Mouse (Mus musculus): ENCODE measurements around the gene Unc5cl. TPM values are rescaled to one million over a fixed set of nuclear protein-coding genes. Genes with fewer than 3 reads are reported as not detected.

The Unc5cl gene
- total RNA-seq, 2 experiments from 2014 or later: 0.24 TPM; not detected in 1

DNA sequence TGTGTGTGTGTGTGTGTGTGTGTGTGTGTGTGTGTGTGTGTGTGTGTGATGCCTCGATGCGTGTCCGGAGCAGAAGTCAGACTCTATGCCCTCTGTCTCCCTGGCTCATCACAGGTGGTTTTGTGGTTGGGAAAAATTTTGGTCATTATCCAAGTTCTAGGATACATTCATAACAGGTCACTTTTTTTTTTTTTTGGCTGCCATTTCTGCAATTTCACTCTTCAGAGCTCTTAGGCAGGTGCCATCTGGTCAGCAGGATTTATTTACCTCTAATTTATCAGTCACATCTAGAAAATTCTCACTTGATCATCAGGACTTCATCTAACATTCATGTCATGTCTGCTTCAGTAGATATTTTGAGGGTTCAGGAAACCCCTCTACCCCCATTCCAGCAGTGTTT, 65.7 kb downstream of the Unc5cl start:
- DNase-seq: no peak
- intact Hi-C loops (cut with DNase I): no loop called here

DNA sequence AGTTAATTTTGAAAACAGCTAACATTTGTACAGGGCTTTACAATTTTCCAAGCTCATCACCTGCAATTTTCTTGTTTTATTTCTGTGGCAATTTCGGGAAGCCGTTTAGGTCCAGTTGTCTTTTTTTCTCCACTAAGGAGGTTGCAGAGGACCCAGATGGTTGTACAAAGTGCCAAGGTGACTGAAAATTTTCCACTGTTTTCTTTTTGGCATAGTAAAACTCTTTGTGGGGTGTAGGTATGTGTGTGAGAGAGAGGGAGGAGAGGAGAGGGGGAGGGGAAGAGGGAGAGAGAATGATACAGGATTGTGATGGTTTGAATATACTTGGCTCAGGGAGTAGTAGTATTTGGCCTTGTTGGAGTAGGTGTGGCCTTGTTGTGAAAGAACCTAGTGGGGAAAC, 68.4 kb downstream of the Unc5cl start:
- intact Hi-C loops (cut with DNase I): no loop called here
- DNase-seq: no peak

DNA sequence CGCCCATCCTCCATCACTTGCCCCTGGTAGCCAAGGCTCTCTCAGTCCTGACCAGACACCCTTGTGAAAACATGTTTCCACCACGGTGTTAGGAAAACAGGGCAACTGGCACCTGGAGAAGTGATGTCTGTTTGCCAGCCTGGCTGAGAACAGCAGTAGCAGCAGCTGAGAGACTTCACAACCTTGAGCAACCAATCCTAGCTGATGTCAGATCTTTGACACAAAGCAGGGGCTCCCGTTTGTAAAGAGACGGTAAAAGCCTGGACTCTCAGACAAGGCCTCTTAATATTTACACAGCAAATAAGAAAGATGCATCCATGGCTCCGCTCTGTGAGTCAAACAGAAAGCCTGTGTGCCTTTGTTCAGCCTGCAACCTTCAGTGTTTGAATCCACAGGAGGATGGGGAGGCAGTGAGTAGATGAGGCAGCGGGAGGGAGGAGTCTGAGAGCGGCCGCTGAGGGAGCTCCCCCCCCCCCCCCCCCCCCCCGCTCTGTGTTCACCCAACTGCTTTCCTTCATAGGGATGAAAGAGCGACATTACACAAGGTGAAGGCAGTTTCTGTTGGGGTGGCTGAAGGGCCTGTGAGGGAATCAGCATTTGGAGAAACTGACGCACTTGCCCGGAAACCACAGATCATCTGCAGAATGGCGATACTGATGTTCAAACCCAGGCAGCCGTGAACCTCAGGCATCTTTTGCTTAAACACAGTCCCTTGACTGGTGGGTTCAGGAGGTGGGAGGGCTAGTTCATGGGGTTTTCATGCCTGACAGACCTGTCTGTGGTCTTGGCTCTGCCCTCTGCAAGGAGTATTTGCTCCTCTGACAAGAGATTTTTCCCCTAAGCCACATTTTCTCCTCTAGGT, 79.4 kb downstream of the Unc5cl start:
- intact Hi-C loops (cut with DNase I): no loop called here
- DNase-seq: no peak

DNA sequence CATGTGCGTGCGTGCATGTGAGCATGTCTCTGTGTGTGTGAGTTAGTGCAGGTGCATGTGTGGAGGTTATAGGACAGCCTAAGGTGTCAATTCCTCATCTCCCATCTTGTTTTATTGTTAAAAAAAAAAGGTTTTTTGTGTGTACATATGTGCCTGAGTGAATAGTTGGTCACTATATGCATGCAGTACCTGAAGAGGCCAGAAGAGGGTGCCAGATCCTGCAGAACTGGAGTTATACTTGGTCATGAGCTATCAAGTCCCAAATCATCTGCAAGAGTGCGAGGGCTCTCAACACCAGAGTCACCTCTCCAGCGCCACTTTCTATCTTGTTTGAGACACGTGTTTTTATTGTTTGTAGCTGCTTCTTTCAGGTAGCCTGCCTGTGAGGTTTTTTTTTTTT, 83.6 kb downstream of the Unc5cl start:
- peak in 1 of 2 experiments; percentile 2 for DNase-seq
- intact Hi-C loops (cut with DNase I): loop anchor here (5.0 kb wide), 1 partner anchor 71 kb away; no protein-coding TSS in a partner anchor

DNA sequence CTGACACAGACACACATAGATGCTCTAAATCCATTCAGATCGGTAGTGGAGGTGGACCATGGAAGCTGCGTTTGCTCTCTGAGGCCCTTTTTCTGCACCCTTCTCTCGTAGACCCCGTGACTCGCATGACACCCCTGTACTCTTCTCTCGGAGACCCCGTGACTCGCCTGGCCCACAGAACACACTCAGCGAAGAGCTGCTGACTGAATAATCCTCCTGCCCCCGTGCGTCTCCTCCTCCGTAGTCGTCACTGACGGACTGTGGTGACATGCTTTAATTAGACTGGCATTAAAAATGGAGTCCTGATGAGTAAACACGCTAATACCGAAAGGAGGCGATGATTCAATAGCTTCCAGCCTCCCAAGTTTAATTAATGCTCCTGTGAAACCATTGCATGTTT, 84.6 kb downstream of the Unc5cl start:
- intact Hi-C loops (cut with DNase I): loop anchor here (5.0 kb wide), 1 partner anchor 72 kb away; no protein-coding TSS in a partner anchor
- DNase-seq: no peak

DNA sequence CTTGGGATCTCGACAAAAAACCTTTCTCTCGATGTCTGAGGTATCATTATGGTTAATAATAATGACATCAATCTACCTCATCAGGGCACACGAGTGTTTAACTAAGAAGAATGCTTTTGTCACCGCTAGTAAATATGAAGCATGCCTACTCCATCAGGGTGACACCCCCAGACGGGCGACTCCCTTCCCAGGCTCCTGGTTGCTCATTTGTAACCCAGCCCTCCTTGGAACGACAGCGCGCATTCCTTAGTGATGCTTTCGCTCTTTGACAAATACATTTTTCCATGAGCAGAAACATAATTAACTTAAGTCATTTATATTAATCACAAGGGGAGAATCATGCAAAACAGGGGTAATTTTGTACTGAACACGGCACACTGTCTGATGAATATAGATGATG, 88.0 kb downstream of the Unc5cl start:
- no peak for DNase-seq
- intact Hi-C loops (cut with DNase I): no loop called here

DNA sequence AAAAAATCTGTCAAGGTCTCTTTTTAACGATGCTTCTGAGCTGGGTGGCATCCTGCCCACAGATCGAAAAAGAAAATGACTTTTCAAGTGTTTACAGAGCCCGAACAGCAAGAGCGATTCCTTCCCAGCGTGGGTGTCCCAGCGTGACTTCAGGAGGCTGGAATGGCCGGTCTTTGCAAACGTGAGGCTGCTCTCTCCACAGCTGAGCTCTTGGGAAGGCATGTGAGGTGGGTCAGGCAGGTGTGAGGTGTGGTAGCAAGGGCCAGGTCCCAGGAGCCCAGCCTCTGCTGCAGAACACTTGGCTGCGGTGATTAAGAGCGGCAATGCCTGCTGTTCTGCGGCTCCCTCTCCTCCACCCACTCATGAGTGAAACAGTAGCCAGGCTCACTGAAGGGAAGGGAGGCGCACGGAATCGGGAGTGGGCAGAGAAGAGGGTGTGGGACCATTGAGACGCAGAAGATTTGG, 88.6 kb downstream of the Unc5cl start:
- intact Hi-C loops (cut with DNase I): no loop called here
- DNase-seq: no peak

DNA sequence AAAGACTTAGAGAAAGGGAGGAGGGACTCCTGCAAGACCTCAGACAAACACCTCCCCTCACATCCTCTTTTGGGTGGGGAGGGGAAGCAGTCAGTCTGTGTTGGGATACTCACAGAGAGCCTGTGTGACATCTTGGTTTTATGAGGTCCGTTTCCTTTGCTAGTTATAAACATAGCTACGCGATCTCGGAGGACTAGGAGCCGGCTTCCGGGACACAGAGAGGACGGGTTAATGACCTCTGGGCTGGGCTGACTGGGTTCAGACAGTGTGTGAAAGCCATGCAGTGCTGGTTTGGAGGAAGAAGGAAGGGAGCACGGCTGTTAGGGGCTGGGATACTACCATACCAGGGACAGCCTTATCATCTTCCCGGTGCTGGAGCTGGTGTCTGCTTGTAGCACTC, 90.0 kb downstream of the Unc5cl start:
- intact Hi-C loops (cut with DNase I): no loop called here
- DNase-seq: no peak

DNA sequence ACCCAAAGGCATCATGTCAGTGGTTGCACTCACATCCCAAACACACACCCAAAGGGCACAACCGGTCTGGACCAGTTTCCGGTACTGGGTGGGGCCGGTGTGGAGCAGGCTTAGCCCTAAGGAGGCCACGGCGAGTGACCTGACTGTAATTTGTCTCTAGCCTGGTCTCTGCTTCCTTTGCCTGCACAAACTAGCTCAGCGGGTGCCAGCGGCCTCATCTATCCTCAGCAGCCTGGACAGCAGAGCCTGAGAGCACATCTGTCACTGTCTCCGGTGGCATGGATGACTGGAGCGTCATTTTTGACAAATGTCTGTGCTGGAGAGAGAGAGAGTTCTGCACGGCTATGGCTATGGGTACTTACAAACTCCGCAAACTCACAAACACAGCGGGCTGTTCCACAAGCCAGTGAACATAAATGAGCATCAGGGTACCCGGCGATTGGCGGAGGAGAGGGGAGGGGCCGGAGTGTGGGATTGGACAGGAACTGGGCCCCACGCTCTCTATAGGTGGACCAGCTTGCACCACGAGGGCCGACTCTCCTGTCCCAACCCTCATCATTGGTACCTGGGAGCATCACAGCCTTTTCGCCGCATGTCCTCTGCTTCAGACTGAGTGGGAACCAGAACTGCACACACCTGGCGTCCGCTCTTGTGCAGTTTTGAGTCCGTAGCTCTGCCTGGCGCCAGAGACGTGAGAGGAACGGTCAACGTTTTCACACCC, 90.7 kb downstream of the Unc5cl start:
- no peak for DNase-seq
- intact Hi-C loops (cut with DNase I): no loop called here

DNA sequence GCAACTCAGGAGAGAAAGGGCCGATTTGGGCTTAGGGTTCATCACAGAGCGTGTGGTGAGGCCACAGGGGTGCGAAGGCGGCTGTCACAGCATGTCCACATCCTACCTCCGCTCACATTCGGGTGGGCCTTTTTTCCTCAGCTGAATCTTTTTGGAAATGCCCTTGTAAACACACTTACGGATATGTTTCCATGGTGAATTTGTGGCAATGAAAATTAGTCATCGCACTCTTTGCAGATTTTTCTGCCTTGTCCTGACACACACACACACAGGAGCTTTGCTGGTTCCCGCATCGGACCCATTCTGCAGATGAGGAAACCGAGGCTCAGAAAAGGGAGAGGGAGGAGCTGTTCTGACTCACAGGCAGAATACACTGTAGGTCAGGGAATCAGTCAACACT, 91.3 kb downstream of the Unc5cl start:
- DNase-seq: no peak
- intact Hi-C loops (cut with DNase I): no loop called here

DNA sequence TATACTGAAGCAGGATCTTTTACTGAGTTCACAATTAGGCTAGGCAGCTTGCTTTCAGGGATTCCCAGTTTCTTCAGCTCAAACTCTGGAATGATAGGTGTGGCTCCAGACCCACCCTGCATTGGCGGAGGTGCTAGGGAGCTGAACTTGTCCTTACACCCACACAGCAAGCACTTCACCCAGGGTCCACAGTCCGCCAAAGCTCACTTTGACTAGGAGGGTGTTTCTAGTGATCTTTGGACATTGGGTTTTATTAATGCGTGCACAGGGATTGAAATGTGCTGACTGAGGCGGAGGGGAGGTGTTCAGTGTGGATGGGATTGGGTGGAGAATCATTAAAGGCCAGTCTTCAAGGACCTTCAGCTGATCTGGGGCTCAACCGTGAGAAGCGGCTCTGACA, 93.0 kb downstream of the Unc5cl start:
- intact Hi-C loops (cut with DNase I): no loop called here
- DNase-seq: no peak

DNA sequence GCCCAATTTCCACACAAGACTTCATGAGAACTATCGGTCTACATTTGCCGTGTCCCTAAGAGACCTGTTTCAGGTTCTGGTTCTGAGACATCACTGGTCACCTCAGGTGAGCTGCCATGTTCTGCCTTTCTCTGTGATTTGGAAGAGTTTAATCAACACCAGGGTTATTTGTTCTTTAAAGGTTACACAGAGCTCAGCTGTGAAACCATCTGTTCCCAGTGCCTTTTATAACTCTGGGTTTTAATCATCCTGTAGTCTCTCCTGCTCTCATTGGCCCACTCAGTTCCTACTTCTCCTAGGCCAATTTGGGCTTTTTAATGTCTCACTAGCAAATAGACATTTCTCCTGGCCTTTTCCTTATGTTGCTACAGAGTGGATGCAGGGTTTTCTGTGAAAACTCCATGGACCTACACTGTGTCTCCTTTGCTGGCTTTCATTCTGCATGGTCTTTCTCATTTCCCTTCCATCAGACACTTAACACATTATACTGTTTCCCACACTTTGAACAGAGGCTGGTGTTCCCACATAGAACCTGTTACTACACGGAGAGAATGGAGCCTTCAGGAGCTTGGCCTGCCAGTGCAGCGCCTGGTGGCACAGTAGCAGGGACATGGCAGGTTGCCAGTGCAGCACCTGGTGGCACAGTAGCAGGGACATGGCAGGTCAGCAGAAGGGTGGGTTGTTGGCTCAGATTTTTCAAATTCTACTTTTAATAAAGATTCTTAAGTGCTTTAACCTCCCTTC, 97.3 kb downstream of the Unc5cl start:
- intact Hi-C loops (cut with DNase I): no loop called here
- DNase-seq: no peak

DNA sequence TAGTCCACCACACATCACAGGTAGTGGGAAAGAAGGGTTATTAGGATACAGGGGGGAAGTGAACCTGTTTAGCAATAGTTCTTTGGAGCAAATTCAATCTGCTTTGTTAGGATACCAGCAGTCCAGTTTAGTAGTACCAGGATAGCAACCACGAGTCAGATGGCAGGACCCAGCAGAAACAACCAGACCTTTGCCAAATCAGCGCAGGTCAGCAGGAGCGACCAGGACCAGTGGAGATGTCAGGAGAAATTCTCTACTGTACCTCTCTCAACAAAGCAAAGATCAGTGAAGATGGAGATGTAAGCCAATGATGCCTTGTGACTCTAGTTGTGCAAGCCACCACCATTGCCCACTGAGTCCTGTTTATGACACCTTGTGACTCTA, 97.8 kb downstream of the Unc5cl start:
- DNase-seq: no peak
- intact Hi-C loops (cut with DNase I): no loop called here

DNA sequence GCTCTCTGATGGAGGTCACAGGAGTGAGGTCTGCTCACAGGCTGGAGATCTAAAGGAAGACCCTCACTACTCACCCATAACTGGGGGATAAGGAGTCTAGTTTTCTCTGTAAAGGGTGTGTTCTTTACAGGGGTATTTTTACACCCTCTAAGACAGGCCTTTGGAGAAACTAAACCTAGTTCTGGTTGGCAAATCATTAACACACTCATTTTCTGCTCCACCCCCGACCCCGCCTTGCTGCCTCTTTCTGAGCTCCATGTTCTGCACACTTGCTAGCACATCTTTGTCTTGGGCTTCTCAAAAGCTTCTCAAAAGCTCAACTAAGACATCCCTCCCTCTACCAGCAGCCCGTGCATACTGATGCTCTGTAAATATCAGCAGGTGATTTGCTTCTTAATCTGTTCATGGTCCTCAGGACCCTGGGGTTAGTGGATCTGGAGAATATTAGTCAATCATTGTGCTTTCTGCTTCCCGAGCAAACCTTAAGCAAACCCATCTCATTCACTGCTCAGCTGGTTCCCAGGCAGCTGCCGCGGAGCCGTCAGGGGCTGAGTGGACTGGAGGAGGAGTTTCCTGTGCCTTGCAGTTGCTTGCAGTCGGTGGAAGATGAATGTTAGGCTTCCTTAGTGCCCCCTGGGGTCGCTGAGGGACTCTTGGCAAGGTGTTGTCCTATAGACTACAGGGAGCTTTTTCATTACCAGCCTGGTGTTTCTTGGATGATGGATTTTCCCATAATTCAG, 101.7 kb downstream of the Unc5cl start:
- DNase-seq: no peak
- intact Hi-C loops (cut with DNase I): no loop called here

DNA sequence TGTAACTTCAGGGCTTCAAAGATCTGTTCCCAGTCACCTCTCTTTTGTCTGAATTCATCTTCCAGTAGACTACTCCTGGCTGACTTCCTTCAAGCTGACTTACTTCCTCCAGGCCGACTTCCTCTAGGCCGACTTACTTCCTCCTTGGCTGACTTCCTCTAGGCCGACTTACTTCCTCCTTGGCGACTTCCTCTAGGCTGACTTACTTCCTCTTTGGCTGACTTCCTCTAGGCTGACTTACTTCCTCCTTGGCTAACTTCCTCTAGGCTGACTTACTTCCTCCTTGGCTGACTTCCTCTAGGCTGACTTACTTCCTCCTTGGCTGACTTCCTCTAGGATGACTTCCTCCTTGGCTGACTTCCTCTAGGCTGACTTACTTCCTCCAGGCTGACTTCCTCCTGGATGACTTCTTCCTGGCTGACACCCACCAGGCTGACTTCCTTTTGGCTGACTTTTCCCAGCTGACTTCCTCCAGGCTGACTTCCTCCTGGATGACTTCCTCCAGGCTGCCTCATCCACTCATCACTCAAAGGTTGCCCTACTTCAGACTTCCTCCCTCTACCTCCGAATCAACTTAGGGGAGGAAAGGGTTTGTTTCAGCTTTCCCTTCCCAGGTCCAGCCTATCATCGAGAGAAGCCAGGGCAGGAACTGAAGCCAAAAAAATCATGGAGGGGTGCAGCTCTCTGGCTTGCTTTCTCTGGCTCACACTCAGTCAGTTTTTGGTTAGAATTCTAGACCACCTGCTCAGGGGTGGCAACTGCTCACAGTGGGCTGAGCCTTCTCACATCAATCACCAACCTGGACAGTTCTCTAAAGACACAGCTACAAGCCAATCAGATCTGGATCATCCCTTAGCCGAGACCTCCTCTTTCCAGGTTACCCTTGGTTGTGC, 103.4 kb downstream of the Unc5cl start:
- no peak for DNase-seq
- intact Hi-C loops (cut with DNase I): no loop called here

DNA sequence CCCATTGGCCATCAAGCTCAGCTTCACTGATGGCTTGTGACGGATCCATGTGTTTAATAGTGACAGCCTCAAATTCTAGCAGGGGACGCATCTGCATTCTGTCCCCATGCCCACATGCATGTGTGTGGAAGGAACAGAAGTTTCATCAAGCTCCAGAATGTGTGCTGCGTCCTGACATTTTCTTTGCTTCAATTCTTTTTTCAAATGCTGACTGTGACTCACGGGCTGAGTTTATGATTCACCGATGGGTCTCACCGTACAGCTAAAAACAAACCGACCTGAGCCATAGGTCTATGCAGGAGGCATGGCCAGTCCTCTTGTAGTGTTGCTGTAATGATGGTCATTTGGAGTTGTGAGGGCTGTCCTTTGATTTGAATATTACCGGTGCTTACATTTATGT, 110.2 kb downstream of the Unc5cl start:
- DNase-seq: no peak
- intact Hi-C loops (cut with DNase I): no loop called here

DNA sequence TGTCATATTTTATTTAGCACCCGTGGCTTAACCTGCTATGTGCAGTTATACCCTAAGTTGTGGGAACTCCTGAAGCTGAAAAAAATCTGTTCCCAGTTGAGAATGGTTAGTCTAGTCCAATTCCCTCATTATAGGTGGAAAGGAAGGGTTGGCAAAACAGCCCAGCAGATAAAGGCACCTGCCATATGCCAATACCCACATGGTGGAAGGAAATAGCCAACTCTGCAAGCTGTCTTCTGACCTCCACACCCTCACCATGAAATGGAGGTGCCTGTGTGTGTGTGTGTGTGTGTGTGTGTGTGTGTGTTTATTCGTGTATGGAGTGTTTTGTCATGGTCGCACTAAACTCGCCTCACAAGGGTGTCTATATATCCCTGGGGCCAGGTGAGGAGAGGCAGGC, 115.0 kb downstream of the Unc5cl start:
- intact Hi-C loops (cut with DNase I): no loop called here
- no peak for DNase-seq

DNA sequence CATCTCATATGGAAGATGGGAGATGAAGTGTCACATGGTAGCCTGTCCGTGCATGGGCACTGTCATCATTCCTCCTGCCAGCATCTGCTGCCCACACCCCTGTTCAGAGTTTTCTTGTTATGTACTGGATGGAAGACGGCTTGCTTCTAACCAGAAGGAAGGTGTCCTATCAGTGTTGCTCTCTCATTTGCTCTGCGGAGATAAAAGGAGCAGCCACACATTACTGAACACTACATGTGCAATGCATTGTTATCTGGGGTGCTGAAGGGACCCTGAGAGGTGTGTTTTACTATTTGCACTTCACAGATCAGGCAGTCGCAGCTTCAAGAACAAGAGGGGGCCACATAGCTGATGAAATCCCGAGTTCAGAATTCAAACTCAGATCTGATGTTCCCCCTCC, 126.5 kb downstream of the Unc5cl start:
- intact Hi-C loops (cut with DNase I): no loop called here
- DNase-seq: no peak

DNA sequence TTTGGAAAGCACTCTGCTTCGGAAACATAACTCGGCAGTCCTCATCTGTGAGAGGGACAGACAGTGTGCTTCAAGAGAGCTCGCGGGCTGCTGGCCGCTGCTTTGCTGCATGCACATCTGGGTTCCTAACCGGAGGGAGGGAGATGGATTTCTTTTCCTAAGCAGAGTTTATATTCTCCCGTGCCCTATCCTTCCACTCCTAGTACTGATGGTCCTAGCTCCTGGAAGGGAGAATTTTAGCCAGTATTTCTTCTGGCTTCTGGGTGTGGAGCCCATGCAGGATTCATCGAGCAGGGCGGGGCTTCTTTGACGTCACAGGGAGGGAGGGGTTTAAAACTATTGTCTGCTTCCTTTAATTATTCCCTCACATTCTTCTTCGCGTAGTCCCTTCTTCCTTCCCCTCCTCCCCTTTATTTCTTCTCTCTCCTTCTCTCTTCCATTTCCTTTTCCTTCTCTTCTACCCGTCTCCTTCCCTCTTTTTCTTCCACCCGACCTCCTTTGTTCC, 127.8 kb downstream of the Unc5cl start:
- no peak for DNase-seq

More for the DNA sequence above, 127.8 kb downstream of the Unc5cl start:
- intact Hi-C loops (cut with DNase I): no loop called here
